Mouse (Mus musculus): ENCODE measurements at regions not wholly inside any gene's neighbourhood (a gene's known extent, or its start where the extent isn't known, plus 50 kb on each side); places are given as distances from the start of the nearest gene placed in this dataset.

DNA sequence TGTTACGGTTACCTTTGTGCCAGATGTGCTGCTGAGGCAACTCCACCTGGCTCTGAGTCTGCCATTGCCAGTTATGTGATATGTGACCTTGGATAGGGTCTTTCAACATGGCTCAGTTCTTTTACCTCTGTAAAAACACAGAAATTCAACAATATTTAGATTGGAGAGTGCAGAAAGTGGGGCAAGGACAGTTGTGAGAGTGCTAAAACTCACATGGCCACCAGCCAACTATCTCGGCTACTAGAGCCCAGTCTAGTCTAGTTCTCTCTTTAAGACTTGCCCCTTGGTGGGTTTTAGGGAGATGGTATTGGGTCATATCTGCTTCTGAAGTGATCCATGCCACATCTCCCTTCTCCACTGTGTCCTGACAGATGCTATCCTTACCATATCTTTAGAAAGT is 233.0 kb downstream of the Phf14 start:
- no peak for DNase-seq

DNA sequence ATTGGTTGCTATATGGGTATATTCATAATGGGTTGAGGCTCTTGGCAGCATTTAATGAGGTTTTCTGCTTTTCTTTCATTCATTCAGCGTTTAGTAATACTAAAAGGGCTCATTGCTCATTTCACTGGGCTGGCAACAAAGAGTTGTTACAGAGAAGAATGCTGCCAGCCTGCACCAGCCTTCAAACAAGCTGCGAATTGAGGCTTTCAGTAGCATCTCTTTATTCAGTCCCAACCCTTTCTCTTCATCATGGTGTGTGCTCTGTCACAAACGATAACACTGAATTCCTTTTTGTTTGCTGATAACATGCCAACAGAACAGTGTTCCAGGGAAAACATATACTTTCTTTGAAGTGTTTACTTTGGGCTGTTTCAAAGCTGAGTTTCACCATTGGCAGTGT is 237.6 kb downstream of the Phf14 start:
- intact Hi-C loops (cut with DNase I): no loop called here
- no peak for DNase-seq

More for the DNA sequence above, 233.0 kb downstream of the Phf14 start:
- intact Hi-C loops (cut with DNase I): no loop called here

DNA sequence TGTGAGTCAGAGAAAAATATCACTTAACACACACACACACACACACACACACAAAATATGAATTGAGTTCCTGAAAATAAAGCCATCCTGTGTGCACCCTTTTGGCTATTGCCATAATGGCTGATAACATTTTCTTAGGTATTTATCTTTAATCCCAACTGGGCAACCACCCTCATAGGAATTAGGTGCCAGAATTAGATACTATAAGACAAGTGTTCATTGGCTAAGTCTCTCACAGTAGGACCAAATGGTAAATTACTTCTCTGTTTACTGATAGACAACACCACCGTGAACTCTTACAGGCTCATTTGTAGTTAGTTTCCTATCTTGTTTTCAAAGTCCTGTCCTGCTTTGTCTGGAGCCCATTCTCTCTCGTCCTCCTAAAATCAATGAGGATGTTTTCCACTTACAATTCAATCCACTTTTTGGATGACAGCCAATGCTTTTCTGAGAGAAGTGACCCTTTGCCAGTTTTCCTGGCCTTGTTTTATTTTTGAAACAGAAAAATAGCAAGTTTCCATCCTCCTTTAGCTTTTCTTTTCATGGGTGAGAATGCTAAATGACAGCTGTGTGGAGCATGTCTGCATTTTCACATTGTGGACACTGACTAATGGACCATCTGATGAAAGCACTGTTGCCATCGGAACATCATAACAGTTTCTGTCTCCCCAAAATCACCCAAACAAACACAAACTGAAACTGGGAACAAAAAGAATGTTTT is 243.2 kb downstream of the Phf14 start:
- intact Hi-C loops (cut with DNase I): no loop called here
- no peak for DNase-seq

DNA sequence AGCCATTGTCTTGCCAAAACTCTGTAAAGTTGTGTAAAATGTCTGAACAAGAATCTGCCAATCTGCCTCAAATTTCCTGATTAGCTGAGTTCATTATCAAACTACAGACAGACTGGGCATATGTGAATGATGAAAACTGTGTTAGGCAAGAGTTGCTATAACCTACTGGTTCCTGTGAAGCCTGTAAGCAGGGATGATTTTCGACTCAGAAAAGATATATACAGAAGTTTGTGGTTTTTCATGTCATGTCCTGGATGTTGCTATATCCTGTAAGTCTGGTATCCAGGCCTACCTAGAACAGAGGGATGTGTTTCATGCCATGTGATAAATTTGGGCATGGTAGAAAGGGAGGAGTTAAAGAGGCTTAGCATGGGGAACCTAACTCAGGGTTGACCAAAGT is 256.4 kb downstream of the Phf14 start:
- no peak for DNase-seq
- intact Hi-C loops (cut with DNase I): no loop called here

DNA sequence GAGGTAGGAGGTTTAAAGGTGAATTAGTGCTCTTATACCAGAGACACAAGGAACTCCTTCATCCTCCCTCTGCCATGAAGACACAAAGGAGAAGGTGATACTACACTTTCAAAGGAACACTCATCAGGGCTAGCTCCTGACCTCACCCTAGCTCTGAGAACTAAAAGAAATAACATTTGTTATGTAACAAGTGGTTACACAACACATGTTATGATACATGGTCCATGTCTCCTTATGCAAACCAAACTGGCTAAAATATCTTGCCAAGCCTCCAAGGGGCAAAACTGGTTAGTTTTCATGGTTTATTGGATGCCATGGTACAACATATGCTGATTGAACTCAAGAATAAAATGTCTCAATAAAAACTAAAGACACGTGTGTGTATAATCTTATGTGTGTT is 260.9 kb downstream of the Phf14 start:
- no peak for DNase-seq
- intact Hi-C loops (cut with DNase I): no loop called here

DNA sequence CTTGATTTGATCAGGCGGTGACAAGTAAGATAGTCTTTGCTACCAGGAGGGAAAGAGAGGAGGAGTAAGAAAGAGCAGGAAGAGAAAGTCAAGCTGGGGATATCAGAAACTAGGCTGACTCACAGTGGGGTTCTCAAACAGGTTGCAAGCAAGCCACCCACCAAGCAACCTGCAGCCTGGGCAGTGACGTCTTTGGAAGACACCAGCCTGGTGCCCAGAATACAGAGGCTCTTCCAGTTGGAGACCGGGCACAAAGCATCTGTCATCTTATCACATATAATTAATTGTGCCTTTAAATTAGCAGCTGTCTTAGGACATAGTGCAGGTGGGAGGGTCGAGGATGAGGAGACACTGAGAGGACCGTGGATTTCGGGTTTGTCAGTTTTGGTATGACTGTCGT is 261.8 kb downstream of the Phf14 start:
- intact Hi-C loops (cut with DNase I): no loop called here
- no peak for DNase-seq

DNA sequence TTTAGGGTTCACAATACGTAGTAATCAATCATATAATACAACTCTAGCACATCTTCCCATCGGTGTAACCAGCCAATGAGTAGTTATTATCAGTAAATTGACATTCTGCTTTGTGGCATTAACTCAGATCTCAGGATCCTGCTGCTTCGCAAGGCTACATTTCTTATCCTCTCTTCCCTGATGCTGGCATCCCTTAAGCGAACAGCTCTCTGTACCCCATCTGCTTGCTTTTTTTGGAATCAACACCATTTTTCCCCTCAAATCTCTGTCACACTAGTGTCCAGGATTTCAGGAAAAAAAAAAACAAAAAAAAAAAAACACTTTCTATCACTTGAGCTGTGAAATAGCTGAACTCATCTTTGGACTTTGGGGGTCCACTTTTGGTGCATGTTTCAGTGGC is 263.1 kb downstream of the Phf14 start:
- no peak for DNase-seq
- intact Hi-C loops (cut with DNase I): no loop called here

DNA sequence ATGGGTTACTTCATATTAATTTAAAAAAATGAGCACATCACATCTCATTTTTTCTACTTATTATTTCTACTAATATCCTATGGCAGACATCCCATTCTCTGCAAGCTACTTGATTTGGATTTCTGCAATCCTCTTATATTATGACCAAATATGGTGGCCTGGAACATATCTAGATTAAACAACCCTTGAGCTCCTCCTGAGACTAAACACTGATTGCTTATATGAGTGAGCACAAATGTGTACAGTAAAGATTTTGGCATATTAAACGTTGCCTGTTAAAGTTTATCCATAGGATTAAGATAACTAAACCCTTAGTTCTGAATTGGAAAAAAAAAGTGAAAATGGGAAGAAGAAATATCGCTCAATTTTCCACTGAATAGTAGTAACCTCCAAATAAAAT is 263.6 kb downstream of the Phf14 start:
- no peak for DNase-seq

DNA sequence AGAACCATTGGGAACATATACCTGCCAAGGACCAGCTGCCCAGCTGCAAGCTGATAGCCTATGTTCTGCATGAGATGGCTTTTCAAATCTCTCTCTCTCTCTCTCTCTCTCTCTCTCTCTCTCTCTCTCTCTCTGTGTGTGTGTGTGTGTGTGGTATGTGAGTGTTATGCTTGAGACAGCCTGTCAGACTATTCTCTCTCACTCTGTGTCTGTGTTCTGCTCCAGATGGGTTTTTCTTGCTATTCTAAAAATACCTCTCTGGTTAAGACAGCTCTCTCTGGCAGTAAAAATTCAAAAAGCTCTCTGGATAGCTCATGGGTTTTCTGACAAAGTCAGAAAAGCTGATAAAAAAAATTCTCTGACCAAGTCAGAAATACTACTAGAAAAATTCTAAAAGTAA is 270.4 kb downstream of the Phf14 start:
- intact Hi-C loops (cut with DNase I): no loop called here
- DNase-seq: no peak

More for the DNA sequence above, 263.6 kb downstream of the Phf14 start:
- intact Hi-C loops (cut with DNase I): no loop called here

DNA sequence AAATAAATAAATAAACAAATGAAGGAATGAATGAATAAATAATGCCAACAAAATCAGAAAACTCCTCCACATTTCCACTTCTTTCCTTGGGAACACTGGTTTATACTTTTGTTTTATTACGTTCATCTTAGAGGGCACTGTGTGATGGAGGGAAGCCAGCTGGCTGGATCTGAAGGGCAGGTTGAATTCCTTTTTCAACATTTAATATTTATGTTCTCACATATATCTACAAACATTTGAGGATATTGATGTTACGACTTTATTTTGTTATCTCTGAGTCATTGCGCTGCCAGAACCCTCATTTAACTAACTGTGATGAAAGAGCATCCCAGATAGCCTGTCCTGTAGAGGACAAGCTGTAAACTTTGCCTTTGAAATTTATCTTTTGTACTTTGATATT is 273.3 kb downstream of the Phf14 start:
- intact Hi-C loops (cut with DNase I): no loop called here
- DNase-seq: no peak

DNA sequence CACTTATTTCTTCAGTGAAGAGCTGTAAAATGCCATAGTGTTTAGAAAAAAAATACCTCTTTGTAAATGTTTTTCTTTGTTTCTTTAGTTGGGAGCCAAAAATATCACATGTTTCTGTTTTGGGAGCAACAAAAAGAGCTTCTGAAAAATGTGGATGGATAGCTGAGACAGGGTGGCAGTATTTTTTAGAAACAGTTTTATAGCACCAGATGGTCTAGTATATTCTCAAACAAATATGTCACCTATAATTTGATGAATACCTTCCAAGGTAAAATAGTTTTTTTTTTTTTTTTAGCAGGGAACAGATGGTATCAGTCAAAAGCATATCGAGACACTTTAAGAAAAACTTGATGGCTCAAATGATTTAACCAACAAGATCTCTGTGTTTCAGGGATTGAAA is 302.6 kb downstream of the Phf14 start:
- DNase-seq: no peak
- intact Hi-C loops (cut with DNase I): no loop called here

DNA sequence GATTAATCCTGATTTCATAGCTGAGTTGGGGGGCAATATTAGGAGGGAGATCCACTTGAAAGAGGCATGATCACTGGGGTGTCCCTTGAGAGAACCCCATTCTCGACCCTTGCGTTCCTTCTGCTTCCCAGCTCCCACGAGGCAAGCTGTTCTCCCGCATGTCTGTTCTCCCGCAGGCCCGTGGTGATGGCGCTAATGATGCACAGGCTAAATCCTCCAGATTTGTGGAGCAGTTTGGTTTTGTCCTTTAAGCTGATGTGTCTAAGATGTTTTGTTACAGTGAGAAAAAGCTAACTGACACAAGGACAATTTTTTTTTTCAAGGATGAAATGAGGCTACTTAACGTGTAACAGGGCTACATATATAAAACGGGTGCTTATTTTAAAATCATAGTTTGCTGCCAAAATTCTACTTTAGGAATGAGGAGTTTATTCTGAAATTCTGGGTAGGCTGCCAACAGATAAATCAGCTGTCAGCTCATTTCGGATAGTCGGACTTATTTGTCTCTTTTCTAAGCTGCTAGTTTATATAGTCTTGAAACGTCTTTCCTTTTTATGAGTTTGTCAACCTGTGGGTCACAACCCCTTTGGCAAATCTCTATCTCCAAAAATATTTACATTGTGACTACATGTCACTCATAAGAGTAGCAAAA is 307.0 kb downstream of the Phf14 start:
- intact Hi-C loops (cut with DNase I): no loop called here
- DNase-seq: no peak

DNA sequence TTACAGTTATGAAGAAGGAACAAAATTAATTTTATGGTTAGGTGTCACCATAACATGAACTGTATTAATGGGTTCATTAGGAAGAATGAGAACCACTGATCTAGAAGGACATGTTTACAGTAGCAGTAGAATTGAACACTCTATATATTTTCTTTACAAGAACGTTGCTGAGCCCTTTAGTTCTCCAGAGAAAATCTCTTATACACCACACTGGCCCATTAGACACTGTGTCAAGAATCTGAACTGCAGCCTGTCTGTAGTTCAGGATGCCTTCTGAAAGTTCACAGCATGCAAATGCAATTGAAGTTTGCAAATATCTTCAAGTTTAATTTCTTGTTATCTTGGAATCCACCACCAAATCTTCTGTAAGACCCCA is 307.6 kb downstream of the Phf14 start:
- intact Hi-C loops (cut with DNase I): no loop called here
- DNase-seq: no peak

DNA sequence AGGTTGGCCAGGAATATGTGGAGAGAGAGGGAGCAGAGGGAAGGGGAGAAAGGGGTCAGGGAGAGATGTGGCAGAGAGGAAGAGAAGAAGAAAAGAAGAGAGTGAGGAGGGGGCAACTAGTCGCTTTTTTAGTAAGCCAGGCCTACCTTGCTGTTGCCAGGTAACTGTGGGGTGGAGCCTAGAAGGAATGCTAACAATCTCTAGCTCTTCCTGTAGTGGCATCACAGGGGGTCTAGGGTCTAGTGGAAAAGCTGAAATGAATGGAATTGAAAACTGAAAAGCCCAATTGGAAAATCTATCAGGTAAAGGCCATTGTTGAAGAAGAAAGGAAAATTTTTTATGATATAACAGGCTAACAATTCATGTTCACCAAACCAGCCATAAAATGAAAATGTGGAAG is 336.5 kb downstream of the Phf14 start:
- no peak for DNase-seq
- intact Hi-C loops (cut with DNase I): no loop called here

DNA sequence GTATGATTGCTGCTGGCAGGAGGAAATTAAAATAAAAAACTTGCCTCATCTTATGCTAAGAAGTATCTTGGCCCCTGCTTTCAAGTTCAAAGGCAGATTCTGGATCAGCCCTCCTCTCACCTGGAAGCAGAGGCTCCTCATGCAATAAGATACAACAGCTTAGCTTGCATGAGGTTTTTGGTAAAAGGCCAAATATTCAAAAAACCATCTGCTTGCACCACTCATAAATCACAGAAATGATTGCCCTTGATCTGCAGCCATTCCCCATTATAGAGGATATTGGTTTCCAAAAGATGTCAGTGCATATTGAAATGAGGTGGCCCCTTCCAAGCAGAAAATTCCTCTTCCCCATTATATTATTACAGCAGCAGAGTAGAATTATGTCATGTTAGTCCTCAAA is 340.4 kb downstream of the Phf14 start:
- DNase-seq: no peak
- intact Hi-C loops (cut with DNase I): no loop called here

DNA sequence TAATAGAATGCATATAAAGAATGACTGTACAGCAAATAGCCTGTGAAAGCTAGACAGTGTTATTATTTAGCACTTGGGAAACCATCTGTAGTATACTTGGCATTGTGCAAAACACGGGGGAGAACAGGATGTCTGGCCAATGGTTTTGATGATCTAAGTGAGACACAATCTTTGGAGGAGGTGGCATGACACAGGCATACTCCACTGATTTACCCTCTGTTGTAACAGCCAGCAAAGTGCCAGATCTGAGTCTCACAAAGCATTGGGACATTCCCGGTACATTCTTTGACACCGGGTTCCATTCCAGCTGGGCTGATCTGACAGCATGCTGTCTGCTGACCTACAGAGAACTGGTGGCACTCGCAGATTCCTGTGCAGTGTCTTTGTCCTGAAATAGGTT is 341.0 kb downstream of the Phf14 start:
- intact Hi-C loops (cut with DNase I): no loop called here
- no peak for DNase-seq

DNA sequence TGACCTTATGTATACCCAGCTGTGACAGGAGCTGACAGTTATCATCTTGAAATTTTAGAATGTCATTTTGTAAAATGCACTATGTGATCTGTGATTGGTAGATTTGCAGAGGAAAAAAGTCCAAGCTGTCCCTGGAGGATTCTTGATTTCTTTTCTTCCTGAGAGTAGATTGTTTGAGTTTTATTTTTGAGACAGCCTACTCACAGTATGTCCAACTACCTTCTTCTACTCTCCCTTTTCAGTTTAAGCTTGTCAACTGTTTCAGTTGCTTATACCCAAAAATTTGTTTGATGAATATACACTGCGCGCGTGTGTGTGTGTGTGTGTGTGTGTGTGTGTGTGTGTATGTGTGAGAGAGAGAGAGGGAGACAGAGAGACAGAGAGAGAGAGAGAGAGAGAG is 346.9 kb downstream of the Phf14 start:
- DNase-seq: no peak
- intact Hi-C loops (cut with DNase I): no loop called here

DNA sequence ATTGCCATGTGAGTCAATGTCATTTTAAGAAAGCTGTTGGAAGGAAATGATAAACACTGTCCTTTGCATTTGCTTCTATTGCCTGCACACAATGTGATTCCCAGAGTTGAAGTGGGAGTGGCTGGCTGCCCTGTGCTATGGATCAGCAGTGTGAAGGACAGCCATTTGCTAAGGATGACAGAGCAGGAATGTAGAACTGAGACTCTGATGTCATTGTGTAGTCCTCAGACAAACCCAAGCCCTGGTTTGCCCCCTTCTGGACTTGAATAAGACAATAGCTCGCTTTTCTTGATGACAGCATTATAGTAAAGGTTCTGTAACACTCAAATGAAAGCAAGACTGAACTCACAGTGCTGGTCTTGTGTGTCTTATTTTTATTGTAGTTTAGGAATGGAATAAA is 347.8 kb downstream of the Phf14 start:
- DNase-seq: no peak
- intact Hi-C loops (cut with DNase I): no loop called here

DNA sequence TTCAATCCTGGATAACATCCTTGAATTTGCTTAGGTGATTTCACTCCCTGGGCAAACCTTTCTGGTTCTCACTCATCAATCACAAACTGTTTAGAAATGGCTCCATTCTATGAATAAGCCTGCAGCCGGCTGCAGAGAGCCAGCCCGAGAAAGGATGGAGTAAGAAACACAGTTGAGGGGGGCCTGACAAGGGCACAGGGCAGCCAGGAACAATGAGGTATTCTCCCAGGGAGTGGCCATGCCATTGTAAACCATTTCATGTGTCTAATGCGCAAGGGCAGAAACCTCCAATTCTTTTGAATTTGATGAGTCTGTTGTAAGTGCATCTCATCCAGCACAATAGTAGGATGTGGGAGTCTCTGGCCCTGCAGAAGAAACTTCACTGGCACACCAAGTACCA is 350.7 kb downstream of the Phf14 start:
- intact Hi-C loops (cut with DNase I): no loop called here
- DNase-seq: no peak

DNA sequence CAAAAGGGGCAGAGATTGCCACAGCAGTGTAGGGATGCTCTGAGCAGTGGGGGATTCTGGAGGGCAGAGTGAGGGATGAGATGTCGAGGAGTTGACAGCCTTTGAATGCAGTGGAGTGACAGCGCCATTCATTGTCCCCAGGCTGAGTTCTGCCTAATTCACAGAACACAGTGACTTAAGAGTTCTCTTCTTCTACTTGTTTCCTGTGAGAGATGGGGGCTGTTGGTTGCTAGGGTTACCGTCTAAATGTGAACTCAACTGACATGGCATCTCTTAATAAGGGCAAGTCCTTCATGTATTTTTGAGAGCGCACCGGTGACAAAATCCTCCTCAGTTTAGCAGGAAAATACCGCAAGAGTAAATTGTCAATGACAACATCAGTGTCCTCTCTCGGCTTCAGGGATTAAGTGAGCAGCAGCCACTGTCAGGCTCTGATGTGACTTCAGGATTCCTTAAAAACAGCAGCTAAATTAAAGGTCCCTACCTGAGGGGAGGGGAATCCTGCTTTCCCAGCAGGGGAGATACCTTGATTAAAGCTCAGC is 351.4 kb downstream of the Phf14 start:
- intact Hi-C loops (cut with DNase I): no loop called here
- DNase-seq: no peak

DNA sequence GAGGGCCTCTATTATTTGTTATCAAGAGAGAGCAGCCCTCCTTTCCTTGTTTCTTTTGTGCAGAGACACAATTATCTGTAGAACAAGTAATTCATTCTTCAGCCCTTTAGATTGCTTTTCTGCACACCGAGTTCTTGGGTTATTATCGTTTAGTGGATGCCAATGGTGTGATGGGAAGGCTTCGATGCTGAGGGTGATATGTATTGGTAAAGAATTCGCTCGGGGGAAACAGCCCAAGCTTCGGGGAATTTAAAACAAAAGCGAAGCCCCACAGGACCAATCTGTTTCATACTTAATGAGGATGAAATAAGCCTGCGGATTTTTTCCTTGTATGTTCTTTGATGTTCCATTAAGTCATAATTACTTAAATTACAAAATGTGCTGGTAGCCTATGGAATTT is 352.0 kb downstream of the Phf14 start:
- intact Hi-C loops (cut with DNase I): loop anchor here (10.0 kb wide), 1 partner anchor 465 kb away; no protein-coding TSS in a partner anchor
- no peak for DNase-seq

DNA sequence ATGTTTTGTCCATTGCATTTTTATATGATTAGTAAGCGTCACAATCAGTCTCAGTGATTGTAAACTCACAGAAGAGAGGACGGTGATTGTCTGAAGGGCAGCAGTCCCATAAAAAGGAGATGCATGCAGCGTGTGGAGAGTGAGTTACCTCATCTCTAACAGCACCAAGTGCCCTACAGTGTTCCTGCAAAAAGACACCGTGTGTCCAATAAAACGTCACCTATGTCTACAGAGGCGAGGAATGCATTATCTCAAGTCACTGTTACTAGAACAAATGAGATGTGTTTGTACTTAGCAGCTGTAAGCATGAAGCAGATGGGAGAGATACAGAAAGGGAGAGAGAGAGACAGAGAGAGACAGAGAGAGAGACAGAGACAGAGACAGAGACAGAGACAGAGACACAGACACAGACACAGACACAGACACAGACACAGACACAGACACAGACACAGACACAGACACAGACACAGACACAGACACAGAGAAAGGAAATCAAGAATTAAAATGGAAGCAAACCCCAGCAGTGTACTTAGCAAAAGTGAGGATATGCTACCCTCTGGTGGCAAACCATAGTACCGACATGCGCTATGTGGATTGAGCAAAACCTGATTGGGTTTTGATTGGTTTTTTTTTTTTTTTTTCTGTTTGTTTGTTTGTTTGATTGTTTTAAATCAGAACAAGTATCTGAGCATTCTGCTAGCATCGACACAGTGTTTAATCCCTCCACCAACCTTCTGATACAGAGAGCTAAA is 352.9 kb downstream of the Phf14 start:
- intact Hi-C loops (cut with DNase I): loop anchor here (10.0 kb wide), 1 partner anchor 466 kb away; no protein-coding TSS in a partner anchor
- DNase-seq: peak; percentile 44 to 74
